Mouse (Mus musculus) embryonic stem cell, embryonic (primary cell): ENCODE measurements around the gene Colgalt2.

Source experiments
- CTCF ChIA-PET, 4 experiments: fragments of 300-600 bp in 2 of 4; fragments of 350-600 bp in 2 of 4; sonication (Branson Sonifier 250); formaldehyde crosslinking; loops; one replicate each; lab custom pipeline; 2022; ENCODE audit warnings: inconsistent platforms in 2 of 4; lab: Charles Lee
- POLR2A ChIA-PET, 4 experiments: fragments of 300-600 bp in 2 of 4; fragments of 350-600 bp in 2 of 4; sonication (Branson Sonifier 250); formaldehyde crosslinking; loops; one replicate each; lab custom pipeline; 2022; ENCODE audit warnings: antibody characterized with exemption in 4 of 4, inconsistent platforms in 1 of 4; lab: Charles Lee

Colgalt2 gene

GRCm38 (mm10) chr1:152514256-152514655 is 114.6 kb downstream of the Colgalt2 start:
- POLR2A ChIA-PET = interaction anchor here in 1 of 4 experiments (1.1 kb wide), 1 partner anchor 204 kb away, joined by 5 read pairs; no protein-coding TSS in a partner anchor

GRCm38 (mm10) chr1:152517057-152517570 is 117.5 kb downstream of the Colgalt2 start:
- CTCF ChIA-PET = interaction anchor here in 3 of 4 experiments (0.6 to 1.4 kb wide), 3 partner anchors 13 to 149 kb away, joined by 3 to 4 read pairs (median 4); no protein-coding TSS in a partner anchor
- POLR2A ChIA-PET = interaction anchor here in 3 of 4 experiments (0.6 to 1.1 kb wide), 3 partner anchors 8 to 26 kb away, joined by 3 read pairs; no protein-coding TSS in a partner anchor

More at GRCm38 (mm10) chr1:152514256-152514655, 114.6 kb downstream of the Colgalt2 start:
- CTCF ChIA-PET = interaction anchor here in 2 of 4 experiments (1.2 kb wide), 2 partner anchors 11 to 13 kb away, joined by 4 to 5 read pairs; no protein-coding TSS in a partner anchor

GRCm38 (mm10) chr1:152518971-152519370 is 119.3 kb downstream of the Colgalt2 start:
- ChIA-PET POLR2A (interaction anchor here in 1 of 4 experiments (1.2 kb wide), 1 partner anchor 19 kb away, joined by 3 read pairs; no protein-coding TSS in a partner anchor), CTCF (no interaction called here)

GRCm38 (mm10) chr1:152520798-152521575 is 121.4 kb downstream of the Colgalt2 start:
- ChIA-PET POLR2A (interaction anchor here in 3 of 4 experiments (0.6 to 1.7 kb wide), 7 partner anchors 13 to 648 kb away, joined by 3 to 4 read pairs (median 3); partner anchors contain the start of genes Arpc5 (in 1 of the 3) and Rgl1 (in 1 of the 3)), CTCF (interaction anchor here (0.5 to 2.4 kb wide), 46 partner anchors 9 to 960 kb away, joined by 3 to 18 read pairs (median 3); partner anchors contain the start of genes Apobec4 (in 1 of the 4), Arpc5 (in 1 of the 4) and Rgl1 (in 1 of the 4))

GRCm38 (mm10) chr1:152522226-152522625 is 122.6 kb downstream of the Colgalt2 start:
- POLR2A ChIA-PET = interaction anchor here in 1 of 4 experiments (1.7 kb wide), 1 partner anchor 14 kb away, joined by 4 read pairs; no protein-coding TSS in a partner anchor
- CTCF ChIA-PET = interaction anchor here in 2 of 4 experiments (0.5 to 0.6 kb wide), 2 partner anchors 8 to 699 kb away, joined by 3 read pairs; no protein-coding TSS in a partner anchor

- CTCF ChIA-PET = no interaction called here
- POLR2A ChIA-PET = no interaction called here
These were observed 123.7 kb downstream of the Colgalt2 start for GRCm38 (mm10) chr1:152523292-152523691.

GRCm38 (mm10) chr1:152524098-152524892 is 124.7 kb downstream of the Colgalt2 start:
- ChIA-PET POLR2A (interaction anchor here in 3 of 4 experiments (0.7 to 1.5 kb wide), 5 partner anchors 11 to 244 kb away, joined by 3 to 4 read pairs (median 3); partner anchors contain the start of genes Arpc5 (in 1 of the 3) and Rgl1 (in 1 of the 3)), CTCF (interaction anchor here (0.6 to 3.9 kb wide), 27 partner anchors 13 to 862 kb away, joined by 3 to 24 read pairs (median 5); partner anchors contain the start of genes Arpc5 (in 1 of the 4), Edem3 (in 1 of the 4) and Rgl1 (in 1 of the 4))

GRCm38 (mm10) chr1:152524987-152525648 is 125.5 kb downstream of the Colgalt2 start:
- CTCF ChIA-PET = interaction anchor here (0.6 to 3.9 kb wide), 56 partner anchors 9 to 862 kb away, joined by 3 to 24 read pairs (median 4); partner anchors contain the start of genes Arpc5 (in 1 of the 4), Edem3 (in 1 of the 4) and Rgl1 (in 1 of the 4)
- POLR2A ChIA-PET = interaction anchor here in 3 of 4 experiments (0.6 to 1.5 kb wide), 8 partner anchors 10 to 661 kb away, joined by 3 to 4 read pairs (median 3); partner anchors contain the start of genes Arpc5 (in 1 of the 3) and Rgl1 (in 1 of the 3)

GRCm38 (mm10) chr1:152526154-152526553 is 126.5 kb downstream of the Colgalt2 start:
- CTCF ChIA-PET = interaction anchor here in 3 of 4 experiments (0.6 to 3.9 kb wide), 9 partner anchors 47 to 241 kb away, joined by 3 to 24 read pairs (median 4); partner anchors contain the start of genes Arpc5 (in 1 of the 3) and Rgl1 (in 1 of the 3)

GRCm38 (mm10) chr1:152528214-152528613 is 128.6 kb downstream of the Colgalt2 start:
- ChIA-PET POLR2A (interaction anchor here in 1 of 4 experiments (1.6 kb wide), 1 partner anchor 11 kb away, joined by 3 read pairs; no protein-coding TSS in a partner anchor), CTCF (interaction anchor here in 2 of 4 experiments (0.6 kb wide), 2 partner anchors 24 to 272 kb away, joined by 3 to 7 read pairs; partner anchors contain the start of gene Ncf2 (in 1 of the 2))

More at GRCm38 (mm10) chr1:152526154-152526553, 126.5 kb downstream of the Colgalt2 start:
- POLR2A ChIA-PET = no interaction called here

GRCm38 (mm10) chr1:152528778-152529177 is 129.1 kb downstream of the Colgalt2 start:
- ChIA-PET CTCF (interaction anchor here in 3 of 4 experiments (0.6 to 1.4 kb wide), 3 partner anchors 25 to 271 kb away, joined by 3 to 7 read pairs (median 3); partner anchors contain the start of gene Ncf2 (in 1 of the 3)), POLR2A (no interaction called here)

GRCm38 (mm10) chr1:152531498-152531897 is 131.9 kb downstream of the Colgalt2 start:
- POLR2A ChIA-PET = interaction anchor here in 2 of 4 experiments (0.6 to 1.1 kb wide), 2 partner anchors 9 to 145 kb away, joined by 3 read pairs; partner anchors contain the start of gene Tsen15 (in 1 of the 2)
- CTCF ChIA-PET = interaction anchor here (0.7 to 1.8 kb wide), 10 partner anchors 10 to 194 kb away, joined by 3 to 8 read pairs (median 3); no protein-coding TSS in a partner anchor

GRCm38 (mm10) chr1:152534531-152534930 is 134.9 kb downstream of the Colgalt2 start:
- CTCF ChIA-PET = no interaction called here
- POLR2A ChIA-PET = interaction anchor here in 1 of 4 experiments (0.5 to 1.4 kb wide), 3 partner anchors 10 to 863 kb away, joined by 3 to 5 read pairs (median 3); no protein-coding TSS in a partner anchor

GRCm38 (mm10) chr1:152536416-152537018 is 136.9 kb downstream of the Colgalt2 start:
- CTCF ChIA-PET = interaction anchor here in 1 of 4 experiments (0.6 kb wide), 1 partner anchor 777 kb away, joined by 3 read pairs; no protein-coding TSS in a partner anchor

GRCm38 (mm10) chr1:152537186-152537585 is 137.6 kb downstream of the Colgalt2 start:
- ChIA-PET CTCF (no interaction called here), POLR2A (no interaction called here)

More at GRCm38 (mm10) chr1:152536416-152537018, 136.9 kb downstream of the Colgalt2 start:
- POLR2A ChIA-PET = no interaction called here

- ChIA-PET CTCF (no interaction called here), POLR2A (interaction anchor here in 1 of 4 experiments (0.5 kb wide), 1 partner anchor 110 kb away, joined by 3 read pairs; no protein-coding TSS in a partner anchor)
These were observed 139.2 kb downstream of the Colgalt2 start for GRCm38 (mm10) chr1:152538817-152539216.
